Mouse (Mus musculus): ENCODE data around the gene Pcdh15.

The Pcdh15 gene

DNA sequence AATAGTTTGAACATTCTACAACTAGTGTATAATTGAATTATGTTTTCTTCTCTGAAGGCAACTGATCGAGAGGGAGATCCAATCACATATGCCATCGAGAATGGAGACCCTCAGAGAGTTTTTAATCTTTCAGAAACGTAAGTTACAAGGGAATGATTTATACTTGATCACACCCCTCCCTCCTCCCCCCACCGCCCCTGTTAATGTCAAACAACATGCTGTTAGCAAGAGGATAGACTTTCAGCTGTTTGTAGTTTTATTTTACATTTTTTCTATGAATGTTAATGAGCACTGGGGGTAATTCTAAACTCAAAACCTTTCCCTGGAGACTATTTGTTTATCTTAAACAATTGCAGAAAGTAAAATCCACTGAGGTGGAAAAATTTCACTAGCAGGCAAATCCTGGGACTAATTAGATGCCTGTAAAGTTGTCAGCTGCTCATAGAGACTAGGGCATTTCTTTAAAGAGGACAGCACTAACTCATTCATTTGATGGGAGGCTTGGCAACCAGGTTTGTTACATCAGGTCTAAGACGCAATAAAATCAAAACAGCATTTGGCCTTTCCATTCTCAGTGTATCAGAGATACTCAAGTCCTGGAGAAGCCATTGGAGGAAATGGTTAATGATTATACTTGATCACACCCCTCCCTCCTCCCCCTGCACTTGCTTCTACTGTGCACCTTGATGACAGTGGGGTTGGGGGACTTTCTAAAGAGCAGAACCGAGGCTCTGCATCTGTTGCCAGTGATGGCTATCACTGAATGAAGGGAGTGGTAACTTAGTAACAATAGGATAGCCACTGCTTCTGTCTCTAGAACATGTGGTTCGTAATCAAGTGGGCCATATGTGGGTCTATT, 1280.4 kb downstream of the Pcdh15 start:
- no peak for TF ChIP-seq GATA4 (IDR thresholded peaks at IDR 0.05; ENCODE audit: insufficient replicate concordance, low read length)

DNA sequence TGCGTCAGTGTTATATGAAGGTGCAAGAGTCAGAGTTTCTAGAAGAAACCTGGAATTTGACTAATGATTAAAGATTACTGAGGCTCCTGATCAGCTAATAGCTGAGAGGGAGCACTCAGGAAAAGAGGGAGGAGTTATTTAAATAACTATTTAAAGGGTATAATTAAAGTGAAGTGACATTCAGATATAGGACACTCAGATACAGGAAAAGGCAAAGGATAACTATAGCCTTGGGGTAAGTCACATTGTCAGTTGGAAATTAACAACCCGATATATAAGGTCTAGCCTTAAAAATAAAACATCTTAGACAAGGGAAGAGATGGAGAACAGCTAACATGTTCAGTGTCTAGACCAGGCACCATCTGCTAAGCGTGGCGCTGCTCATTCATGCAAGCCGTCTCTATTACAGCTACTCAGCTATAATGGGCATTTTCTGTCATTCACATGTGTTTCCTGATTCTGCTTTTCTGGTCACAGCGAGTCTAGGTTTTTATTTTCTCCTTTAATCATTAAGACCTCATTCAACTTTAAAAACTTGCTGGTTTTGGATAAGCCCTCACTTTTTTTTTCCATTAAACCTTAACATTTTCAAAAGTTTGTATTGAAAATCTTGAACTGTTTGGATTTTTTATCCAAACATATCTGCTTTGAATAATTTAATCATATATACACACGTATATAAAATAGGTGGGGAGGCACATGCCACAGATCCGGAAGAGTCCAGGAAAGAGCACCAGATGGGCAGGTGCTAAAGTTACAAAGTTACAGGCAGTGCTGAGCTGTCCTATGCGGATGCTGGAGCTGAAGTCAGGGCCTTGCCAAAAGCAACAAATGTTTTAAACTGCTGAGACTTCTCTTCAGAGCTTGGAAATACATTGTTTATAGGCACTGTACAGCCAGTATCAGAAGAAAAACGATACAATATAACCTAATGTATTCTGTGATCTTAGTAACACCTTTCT, 1288.7 kb downstream of the Pcdh15 start:
- no peak for TF ChIP-seq GATA4 (IDR thresholded peaks at IDR 0.05; ENCODE audit: insufficient replicate concordance, low read length)

DNA sequence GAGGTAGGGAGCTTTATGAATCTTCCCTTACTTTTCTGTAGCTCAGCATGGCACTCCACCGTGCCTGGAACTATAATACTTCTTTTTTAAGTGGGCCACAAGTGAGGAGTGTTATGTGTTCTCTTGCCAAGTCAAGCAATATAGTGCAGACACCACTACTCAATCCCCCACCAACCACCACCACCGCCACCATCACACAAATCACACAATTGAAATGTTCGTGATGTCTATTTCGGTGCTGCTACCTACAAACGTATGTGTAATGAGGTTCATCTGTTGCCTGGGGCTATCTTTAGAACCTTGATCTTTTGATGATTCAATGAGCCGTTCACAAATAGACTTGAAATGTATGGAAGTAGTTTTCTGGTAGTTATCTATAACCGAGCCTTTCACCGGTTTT, 1304.0 kb downstream of the Pcdh15 start:
- no peak for TF ChIP-seq GATA4 (IDR thresholded peaks at IDR 0.05; ENCODE audit: insufficient replicate concordance, low read length)

GRCm38 (mm10) chr10:74414021-74414420, 1314.9 kb downstream of the Pcdh15 start:
- TF ChIP-seq GATA4 (IDR thresholded peaks at IDR 0.05; ENCODE audit: insufficient replicate concordance, low read length) = no peak

DNA sequence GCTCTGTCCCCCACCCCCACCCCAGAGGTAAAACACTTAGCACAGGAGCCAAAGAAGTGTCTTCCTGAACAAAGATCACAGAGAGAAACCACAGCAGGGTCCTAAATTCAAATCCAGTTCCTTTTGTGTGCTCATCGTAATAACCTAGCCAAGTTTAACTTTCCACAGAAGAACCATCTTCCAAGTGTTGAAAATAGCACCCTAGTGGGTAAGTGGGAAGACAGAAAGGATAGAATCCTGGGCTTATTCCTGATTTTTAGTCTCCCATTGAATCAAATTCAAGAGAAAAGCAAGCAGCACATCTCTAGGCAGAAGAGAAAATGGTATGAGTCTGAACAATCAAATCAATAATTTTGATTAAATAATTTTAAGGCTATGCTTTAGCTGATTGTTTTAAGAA, 1315.8 kb downstream of the Pcdh15 start:
- TF ChIP-seq GATA4 (IDR thresholded peaks at IDR 0.05; ENCODE audit: insufficient replicate concordance, low read length) = no peak

GRCm38 (mm10) chr10:74415359-74415758, 1316.2 kb downstream of the Pcdh15 start:
- no peak for TF ChIP-seq GATA4 (IDR thresholded peaks at IDR 0.05; ENCODE audit: insufficient replicate concordance, low read length)

- TF ChIP-seq GATA4 (IDR thresholded peaks at IDR 0.05; ENCODE audit: insufficient replicate concordance, low read length) = no peak
Observed at GRCm38 (mm10) chr10:74415949-74416348, 1316.8 kb downstream of the Pcdh15 start.

DNA sequence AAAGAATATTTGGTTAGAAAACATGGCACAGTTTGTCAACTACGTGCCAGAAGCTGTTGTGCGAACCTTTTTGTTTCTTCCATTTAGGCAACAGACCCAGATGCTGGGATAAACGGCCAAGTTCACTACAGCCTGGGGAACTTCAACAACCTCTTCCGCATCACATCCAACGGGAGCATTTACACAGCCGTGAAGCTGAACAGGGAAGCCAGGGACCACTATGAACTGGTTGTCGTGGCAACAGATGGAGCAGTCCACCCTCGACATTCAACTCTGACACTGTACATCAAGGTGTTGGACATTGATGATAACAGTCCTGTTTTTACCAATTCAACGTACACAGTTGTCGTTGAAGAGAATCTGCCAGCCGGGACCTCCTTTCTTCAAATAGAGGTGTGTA, 1350.9 kb downstream of the Pcdh15 start:
- no peak for TF ChIP-seq GATA4 (IDR thresholded peaks at IDR 0.05; ENCODE audit: insufficient replicate concordance, low read length)

DNA sequence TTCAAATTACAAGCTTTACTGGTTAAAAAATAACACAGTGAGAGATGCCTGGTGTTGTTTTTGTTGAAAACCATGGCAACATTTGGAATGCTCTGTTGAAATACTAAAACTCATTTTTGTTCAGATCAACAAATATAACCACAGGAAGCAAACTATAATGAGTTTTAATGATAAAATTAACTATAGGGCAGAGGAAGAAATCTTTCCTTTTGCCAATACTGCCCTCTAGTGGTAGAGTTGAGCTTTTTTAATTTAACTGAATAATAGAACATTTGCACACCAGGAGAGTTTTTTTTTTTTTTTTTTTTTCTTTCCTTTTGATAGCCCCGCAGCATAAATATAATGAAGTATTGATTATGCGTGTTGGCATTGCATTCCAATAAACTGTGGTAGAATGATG, 1364.8 kb downstream of the Pcdh15 start:
- TF ChIP-seq GATA4 (IDR thresholded peaks at IDR 0.05; ENCODE audit: insufficient replicate concordance, low read length) = no peak

GRCm38 (mm10) chr10:74480779-74481178, 1381.6 kb downstream of the Pcdh15 start:
- TF ChIP-seq GATA4 (IDR thresholded peaks at IDR 0.05; ENCODE audit: insufficient replicate concordance, low read length) = no peak

DNA sequence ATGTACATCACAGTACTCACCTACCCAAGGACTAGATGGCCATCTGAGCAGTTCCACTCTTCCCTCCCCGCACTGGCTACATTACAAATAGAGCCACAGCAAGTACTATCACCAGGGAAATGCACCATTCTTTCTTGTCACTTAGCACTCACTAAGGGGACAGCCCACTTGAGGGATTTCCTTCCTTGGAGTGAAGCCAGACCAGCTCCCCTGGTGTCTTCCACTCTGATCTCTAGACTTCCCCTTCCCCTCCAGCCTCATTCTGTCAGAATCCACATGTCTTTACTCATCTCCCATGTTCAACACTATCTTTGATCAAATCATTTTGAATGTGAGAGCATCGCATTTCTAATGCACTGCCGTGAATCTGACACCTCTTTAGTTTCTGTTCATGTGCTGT, 1413.2 kb downstream of the Pcdh15 start:
- TF ChIP-seq GATA4 (IDR thresholded peaks at IDR 0.05; ENCODE audit: insufficient replicate concordance, low read length) = no peak

DNA sequence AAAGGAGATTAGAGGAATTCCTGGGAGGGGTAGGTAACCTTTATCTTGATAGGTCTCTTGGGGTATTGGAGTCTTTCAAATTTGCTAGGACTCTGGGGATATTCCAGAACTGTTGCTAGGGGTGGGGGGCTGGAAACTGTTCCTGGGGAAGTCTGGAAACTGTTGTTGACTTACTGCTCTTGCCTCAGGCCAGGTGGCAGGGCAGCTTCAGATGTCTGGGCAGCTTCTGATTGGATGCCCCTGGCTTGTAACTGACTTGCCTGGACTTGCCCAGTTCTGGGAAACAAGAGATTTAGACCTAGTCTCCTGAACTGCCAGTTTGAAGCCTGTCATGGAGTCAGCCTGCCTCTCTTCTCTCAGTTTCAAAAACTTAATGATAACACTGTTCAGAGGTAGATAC, 1414.6 kb downstream of the Pcdh15 start:
- TF ChIP-seq GATA4 (IDR thresholded peaks at IDR 0.05; ENCODE audit: insufficient replicate concordance, low read length) = no peak

- TF ChIP-seq GATA4 (IDR thresholded peaks at IDR 0.05; ENCODE audit: insufficient replicate concordance, low read length) = no peak
Observed at GRCm38 (mm10) chr10:74538371-74538770, 1439.2 kb downstream of the Pcdh15 start.

DNA sequence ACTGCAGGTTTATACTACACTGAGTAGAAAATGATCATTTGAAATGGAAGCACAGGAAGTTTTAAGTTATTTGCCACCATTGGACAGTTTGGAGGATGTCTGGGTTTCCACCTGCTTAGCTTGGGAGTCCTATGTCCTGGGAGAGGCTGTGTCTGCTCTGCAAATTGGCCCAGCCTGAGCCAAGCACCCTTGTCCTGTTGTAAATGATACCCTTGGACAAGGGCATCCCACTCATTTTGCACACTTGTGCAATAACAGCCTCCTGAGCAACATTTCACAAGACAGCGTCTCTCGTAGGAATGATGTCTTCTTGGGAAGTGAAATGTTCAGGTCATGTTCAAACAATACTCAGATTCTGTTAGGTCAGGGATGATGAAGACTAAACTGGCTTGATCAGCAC, 1456.2 kb downstream of the Pcdh15 start:
- no peak for TF ChIP-seq GATA4 (IDR thresholded peaks at IDR 0.05; ENCODE audit: insufficient replicate concordance, low read length)

- no peak for TF ChIP-seq GATA4 (IDR thresholded peaks at IDR 0.05; ENCODE audit: insufficient replicate concordance, low read length)
Observed at GRCm38 (mm10) chr10:74569603-74570002, 1470.5 kb downstream of the Pcdh15 start.

- no peak for TF ChIP-seq GATA4 (IDR thresholded peaks at IDR 0.05; ENCODE audit: insufficient replicate concordance, low read length)
Observed at GRCm38 (mm10) chr10:74579924-74580323, 1480.8 kb downstream of the Pcdh15 start.

Measured in liver, adult (tissue).